Mouse (Mus musculus) forebrain, embryonic 14.5 days (tissue): ENCODE measurements around the gene Trmt44. TPM values are rescaled to one million over a fixed set of nuclear protein-coding genes. Genes with fewer than 3 reads are reported as not detected.
"Not testable (repeated sequence)": the region's sequence is repeated elsewhere in the genome, so short reads cannot be mapped to it uniquely, and the experiment has no call there.

Source experiments
- ATAC-seq: fragments of 200-750 bp; cut with Nextera tagmentation; 2 replicates; pipeline ENCODE4 v1.8.0; 2017; ENCODE audit warnings: mild to moderate bottlenecking, moderate library complexity
- DNase-seq: peaks from one replicate; pipeline ENCODE4 v3.0.0-alpha.2; 2015; ENCODE audit warnings: low spot score
- H3K27ac ChIP-seq: fragments of 300-500 bp; sonication (generic); 2 replicates; pipeline ENCODE4 v1.5.1; 2014; ENCODE audit warnings: low read depth, mild to moderate bottlenecking, control low read depth, low read length, moderate library complexity
- H3K27me3 ChIP-seq: fragments of 300-500 bp; sonication (generic); replicated peaks from 2 replicates; pipeline ENCODE4 v1.6.1; 2014; ENCODE audit warnings: low read length, control low read depth, mixed read lengths; ENCODE audit not compliant: control insufficient read depth, insufficient read depth
- H3K36me3 ChIP-seq: fragments of 300-500 bp; sonication (generic); 2 replicates; pipeline ENCODE4 v1.6.1; 2014; ENCODE audit warnings: low read length, control low read depth; ENCODE audit not compliant: control insufficient read depth, insufficient read depth
- H3K4me1 ChIP-seq: fragments of 300-500 bp; sonication (generic); 2 replicates; pipeline ENCODE4 v1.6.1; 2014; ENCODE audit warnings: antibody characterized with exemption, low read length, control low read depth; ENCODE audit not compliant: control insufficient read depth, insufficient read depth
- H3K4me2 ChIP-seq: fragments of 300-500 bp; sonication (generic); 2 replicates; pipeline ENCODE4 v1.6.1; 2014; ENCODE audit warnings: mild to moderate bottlenecking, control low read depth, low read length
- H3K4me3 ChIP-seq: fragments of 300-500 bp; sonication (generic); 2 replicates; pipeline ENCODE4 v1.5.1; 2014; ENCODE audit warnings: low read depth, low read length, control low read depth
- H3K9ac ChIP-seq: fragments of 300-500 bp; sonication (generic); 2 replicates; pipeline ENCODE4 v1.6.1; 2014; ENCODE audit warnings: mild to moderate bottlenecking, low read length, control low read depth, moderate library complexity
- H3K9me3 ChIP-seq: fragments of 300-500 bp; sonication (generic); replicated peaks from 2 replicates; pipeline ENCODE4 v1.6.1; 2016; ENCODE audit warnings: low read length, control low read depth, mixed read lengths; ENCODE audit not compliant: control insufficient read depth
- WGBS: fragments of 180-500 bp; shearing (Covaris S2); extraction: QIAGEN DNeasy Blood & Tissue Kit; methylation state at CpG from one replicate; pipeline ENCODE4 v1.1.7; 2014; 5-methylcytosine and 5-hydroxymethylcytosine counted together
- polyA plus RNA-seq: library from polyadenylated mRNA; unstranded; fragments of >200 nt; fragmentation: Nextera tagmentation; extraction: Ambion mirVana; gene quantifications from 2 replicates; pipeline ENCODE4 v1.2.1, GENCODE M21; 2014

Trmt44 gene
- polyA plus RNA-seq, 1 experiment from 2014 or later: 6.1 TPM

DNA sequence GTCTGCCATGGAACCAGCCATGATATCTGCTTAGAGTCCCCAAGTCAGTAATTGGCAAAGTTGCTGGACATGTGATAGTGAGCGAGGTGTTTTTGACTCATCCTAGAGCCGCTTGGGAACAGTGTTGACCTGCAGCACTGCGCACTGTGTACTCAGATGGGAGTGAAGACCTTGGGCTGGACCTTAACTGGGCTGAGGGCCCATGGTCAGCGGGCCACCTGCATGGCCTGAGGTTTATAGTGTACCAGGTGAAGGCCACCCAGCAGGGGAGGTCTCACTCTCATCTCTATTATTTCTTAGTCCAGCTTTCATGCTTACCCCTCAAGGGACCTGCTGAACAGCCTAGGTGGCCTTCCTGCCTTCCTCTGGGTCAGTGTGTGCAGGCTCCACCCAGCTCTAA, 19.9 kb upstream of the Trmt44 start:
- DNase-seq (no peak), ATAC-seq (no peak)
- peaks cover 70% of the 10 kb centered on the region for H3K36me3 ChIP-seq
- H3K9ac ChIP-seq: no peak overlapping the region
- no peaks in the 10 kb centered on the region for H3K9me3 ChIP-seq
- no peak overlapping the region for H3K4me3 ChIP-seq
- H3K4me2 ChIP-seq: no peak overlapping the region
- no peak overlapping the region for H3K27ac ChIP-seq
- H3K27me3 ChIP-seq: no peaks in the 10 kb centered on the region
- WGBS: 89% methylated on average over 4 of the region's 4 CpGs
- H3K4me1 ChIP-seq: no peaks in the 10 kb centered on the region

- 83% methylated on average over 6 of the region's 6 CpGs for WGBS
Measured at GRCm38 (mm10) chr5:35593272-35593671, 18.4 kb upstream of the Trmt44 start.

GRCm38 (mm10) chr5:35592824-35593223, 18.0 kb upstream of the Trmt44 start:
- Histone ChIP-seq H3K4me2 (no peak overlapping the region), H3K4me3 (no peak overlapping the region), H3K27me3 (no peaks in the 10 kb centered on the region), H3K9ac (no peak overlapping the region), H3K9me3 (no peaks in the 10 kb centered on the region), H3K27ac (no peak overlapping the region), H3K36me3 (peaks cover 72% of the 10 kb centered on the region), H3K4me1 (no peaks in the 10 kb centered on the region)
- DNase-seq: no peak
- 86% methylated on average over 4 of the region's 4 CpGs for WGBS
- ATAC-seq: no peak

More at GRCm38 (mm10) chr5:35593272-35593671, 18.4 kb upstream of the Trmt44 start:
- Histone ChIP-seq H3K4me2 (no peak overlapping the region), H3K27ac (no peak overlapping the region), H3K36me3 (peaks cover 72% of the 10 kb centered on the region), H3K9ac (no peak overlapping the region), H3K4me3 (no peak overlapping the region), H3K27me3 (no peaks in the 10 kb centered on the region), H3K4me1 (no peaks in the 10 kb centered on the region), H3K9me3 (no peaks in the 10 kb centered on the region)
- ATAC-seq (no peak), DNase-seq (no peak)

DNA sequence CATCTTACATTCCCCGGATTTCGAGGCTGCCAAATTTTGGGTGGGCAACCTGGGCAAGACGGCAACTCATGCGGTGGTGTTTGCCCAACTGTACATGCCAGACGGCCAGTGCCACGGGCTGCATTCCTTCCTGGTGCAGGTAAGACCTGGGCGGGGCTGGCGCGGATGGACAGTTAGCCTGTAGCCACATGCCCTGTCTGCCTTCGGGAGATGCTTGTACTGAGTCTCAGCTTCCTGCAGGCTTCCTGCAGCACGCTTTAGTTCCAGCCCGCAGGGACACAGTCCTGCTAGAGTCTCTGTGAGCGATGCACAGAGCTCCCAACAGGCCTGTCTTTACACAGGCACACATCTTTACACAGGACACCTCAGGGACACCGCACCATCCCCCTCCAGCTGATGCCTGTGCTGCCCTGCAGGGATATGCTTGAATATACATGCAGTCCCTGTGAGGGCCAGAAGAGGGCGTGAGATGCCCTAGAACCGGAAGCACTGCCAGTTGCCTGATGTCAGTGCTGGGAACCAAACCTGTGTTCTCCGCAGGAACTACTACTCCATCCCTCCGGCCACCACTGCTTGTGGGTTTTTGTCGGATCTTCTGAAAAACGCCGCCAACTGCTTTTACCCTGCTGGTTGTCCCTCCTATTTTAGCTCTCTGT, 17.3 kb upstream of the Trmt44 start:
- Histone ChIP-seq H3K36me3 (peaks cover 71% of the 10 kb centered on the region), H3K4me3 (no peak overlapping the region), H3K27ac (no peak overlapping the region), H3K27me3 (no peaks in the 10 kb centered on the region), H3K4me2 (no peak overlapping the region), H3K9ac (no peak overlapping the region), H3K4me1 (no peaks in the 10 kb centered on the region), H3K9me3 (no peaks in the 10 kb centered on the region)
- 85% methylated on average over 21 of the region's 21 CpGs for WGBS
- DNase-seq: no peak
- ATAC-seq: no peak

DNA sequence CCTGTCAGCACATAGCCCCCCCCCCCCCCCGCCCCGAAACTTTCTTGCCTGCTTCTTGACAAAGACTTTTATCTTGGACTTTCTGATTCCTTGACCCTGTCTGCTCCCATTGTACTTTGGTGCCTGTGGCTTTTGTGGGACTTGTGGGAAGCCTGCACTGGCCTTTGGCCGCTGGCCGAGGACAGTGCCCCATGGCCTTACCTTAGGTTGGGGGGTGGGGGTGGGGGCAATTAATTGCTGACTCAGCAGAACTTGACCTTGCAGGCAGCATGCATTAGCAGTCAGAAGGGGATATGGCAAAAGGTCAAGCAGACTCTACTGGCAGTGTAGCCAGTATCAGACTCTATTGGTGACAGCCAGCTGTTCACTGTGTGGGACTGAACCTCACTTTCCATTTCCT, 16.6 kb upstream of the Trmt44 start:
- Histone ChIP-seq H3K4me1 (no peaks in the 10 kb centered on the region), H3K4me3 (no peak overlapping the region), H3K9me3 (no peaks in the 10 kb centered on the region), H3K27me3 (no peaks in the 10 kb centered on the region), H3K9ac (no peak overlapping the region), H3K4me2 (no peak overlapping the region), H3K36me3 (peaks cover 67% of the 10 kb centered on the region), H3K27ac (no peak overlapping the region)
- 93% methylated on average over 2 of the region's 4 CpGs for WGBS
- ATAC-seq (no peak), DNase-seq (no peak)

- H3K9me3 ChIP-seq, H3K4me3 ChIP-seq, DNase-seq, H3K27ac ChIP-seq, H3K4me2 ChIP-seq, H3K27me3 ChIP-seq, H3K9ac ChIP-seq, ATAC-seq: not testable (repeated sequence)
- WGBS: 83% methylated on average over 2 of the region's 2 CpGs
- Histone ChIP-seq H3K36me3 (peaks cover 14% of the 10 kb centered on the region), H3K4me1 (peaks cover 12% of the 10 kb centered on the region)
Measured at GRCm38 (mm10) chr5:35584259-35584658, 9.4 kb upstream of the Trmt44 start.

- no peak for DNase-seq
- H3K27ac ChIP-seq: no peak overlapping the region; the same call in 1 of the 2 replicates
- WGBS: 4% methylated on average over 17 of the region's 17 CpGs
- H3K9me3 ChIP-seq: no peaks in the 10 kb centered on the region
- no peaks in the 10 kb centered on the region for H3K27me3 ChIP-seq
- H3K4me1 ChIP-seq: peaks cover 12% of the 10 kb centered on the region
- H3K4me2 ChIP-seq: peak overlapping the region; percentile 84
- H3K4me3 ChIP-seq: peak overlapping the region; percentile 57
- ATAC-seq: no peak; the same call in 1 of the 2 replicates
- H3K9ac ChIP-seq: peak overlapping the region; percentile 64
- peaks cover 5% of the 10 kb centered on the region for H3K36me3 ChIP-seq
Measured at GRCm38 (mm10) chr5:35583221-35583783, 8.4 kb upstream of the Trmt44 start.

- Histone ChIP-seq H3K36me3 (no peaks in the 10 kb centered on the region), H3K27me3 (no peaks in the 10 kb centered on the region), H3K4me1 (peaks cover 12% of the 10 kb centered on the region), H3K9ac (peak within 1 kb of the TSS; percentile 64), H3K4me2 (peak within 1 kb of the TSS; percentile 84), H3K27ac (no peak within 1 kb of the TSS; the same call in 1 of the 2 replicates), H3K4me3 (peak within 1 kb of the TSS; percentile 57), H3K9me3 (no peaks in the 10 kb centered on the region)
- peak; percentile 97 for ATAC-seq
- WGBS: under 1% methylated on average over 35 of the region's 35 CpGs
- DNase-seq: peak; percentile 98
Measured at GRCm38 (mm10) chr5:35582445-35583220, 7.8 kb upstream of the Trmt44 start, which contains the start of gene Acox3. TSS of gene Acox3 (plus strand) at chr5:35583040.
